Mouse (Mus musculus): ENCODE data around the gene Gm9903. TPM values are rescaled to one million over a fixed set of nuclear protein-coding genes. Genes with fewer than 3 reads are reported as not detected.

Gene Gm9903
- polyA plus RNA-seq, 1 experiment from 2014 or later = 0.12 TPM

- H3K9ac ChIP-seq (ENCODE audit: low read depth, low read length) = no peak overlapping the region
Observed at GRCm38 (mm10) chr5:33632526-33632925, 2.8 kb downstream of the Gm9903 start.

GRCm38 (mm10) chr5:33635361-33635760 is 5.6 kb downstream of the Gm9903 start:
- no peaks in the 10 kb centered on the region for H3K9me3 ChIP-seq (replicated peaks; ENCODE audit: control insufficient read depth, low read length)
- no peaks in the 10 kb centered on the region for H3K27me3 ChIP-seq (ENCODE audit: control insufficient read depth, insufficient read depth, low read depth, low read length)
- H3K9ac ChIP-seq (ENCODE audit: low read depth, low read length) = no peak overlapping the region
- peaks cover 14% of the 10 kb centered on the region for H3K4me1 ChIP-seq (ENCODE audit: control insufficient read depth, low read depth, low read length)
- ATAC-seq (ENCODE audit: low read depth) = peak; percentile 52
- H3K36me3 ChIP-seq (ENCODE audit: control insufficient read depth, insufficient read depth) = peaks cover 17% of the 10 kb centered on the region
- no peak overlapping the region for H3K4me2 ChIP-seq (ENCODE audit: low read depth, low read length)
- 40% methylated on average over 3 of the region's 3 CpGs for WGBS (ENCODE audit: insufficient replicate concordance)
- H3K27ac ChIP-seq (ENCODE audit: low read length) = no peak overlapping the region
- no peak overlapping the region for H3K4me3 ChIP-seq (ENCODE audit: low read depth, low read length)

More at GRCm38 (mm10) chr5:33632526-33632925, 2.8 kb downstream of the Gm9903 start:
- H3K27ac ChIP-seq (ENCODE audit: low read length) = no peak overlapping the region
- H3K9me3 ChIP-seq (replicated peaks; ENCODE audit: control insufficient read depth, low read length) = no peaks in the 10 kb centered on the region
- WGBS (ENCODE audit: insufficient replicate concordance) = 48% methylated on average over 1 of the region's 1 CpGs
- no peak overlapping the region for H3K4me3 ChIP-seq (ENCODE audit: low read depth, low read length)
- peaks cover 27% of the 10 kb centered on the region for H3K4me1 ChIP-seq (ENCODE audit: control insufficient read depth, low read depth, low read length)
- H3K36me3 ChIP-seq (ENCODE audit: control insufficient read depth, insufficient read depth) = peaks cover 3% of the 10 kb centered on the region; the same call in 1 of the 2 replicates
- no peaks in the 10 kb centered on the region for H3K27me3 ChIP-seq (ENCODE audit: control insufficient read depth, insufficient read depth, low read depth, low read length)
- no peak overlapping the region for H3K4me2 ChIP-seq (ENCODE audit: low read depth, low read length)
- ATAC-seq (ENCODE audit: low read depth) = no peak

DNA sequence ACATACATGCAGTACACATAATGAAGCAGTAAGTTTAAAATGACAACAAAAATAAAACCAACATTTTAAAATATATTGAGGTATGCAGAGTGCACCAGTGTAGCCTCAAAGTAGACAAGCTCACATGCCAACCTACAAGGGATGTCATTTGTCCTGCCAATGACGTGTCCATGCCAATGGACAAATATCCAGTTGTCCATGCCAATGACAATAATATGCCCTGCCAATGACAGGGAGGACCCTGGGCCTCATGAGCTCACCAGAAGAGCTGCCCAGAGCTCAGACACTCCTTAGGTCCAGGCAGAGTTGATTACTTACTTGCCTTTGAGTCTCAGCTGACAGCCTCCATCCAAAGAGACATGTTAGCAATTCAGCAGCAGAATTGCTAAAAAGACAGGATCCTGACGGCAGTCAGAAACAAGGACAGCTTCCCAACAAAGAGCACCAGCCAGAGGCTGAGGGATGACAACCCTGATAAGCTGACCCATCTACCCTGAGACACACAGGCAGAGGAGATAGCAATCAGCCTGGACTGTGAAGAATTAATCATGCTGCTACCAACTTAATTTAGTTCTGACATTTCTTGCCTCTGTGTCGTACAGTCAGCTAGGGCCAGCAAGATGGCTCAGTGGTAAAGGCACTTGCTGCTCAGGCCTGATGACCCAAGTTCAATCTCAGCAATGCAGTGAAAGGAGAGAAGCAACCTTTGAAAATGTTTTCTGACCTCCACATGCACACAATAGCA is 8.1 kb downstream of the Gm9903 start:
- H3K4me2 ChIP-seq (ENCODE audit: low read depth, low read length) = no peak overlapping the region
- H3K36me3 ChIP-seq (ENCODE audit: control insufficient read depth, insufficient read depth) = peaks cover 41% of the 10 kb centered on the region
- H3K9ac ChIP-seq (ENCODE audit: low read depth, low read length) = no peak overlapping the region
- no peak for ATAC-seq (ENCODE audit: low read depth)
- H3K27me3 ChIP-seq (ENCODE audit: control insufficient read depth, insufficient read depth, low read depth, low read length) = no peaks in the 10 kb centered on the region
- WGBS (ENCODE audit: insufficient replicate concordance) = 68% methylated on average over 3 of the region's 3 CpGs
- peaks cover 5% of the 10 kb centered on the region for H3K4me1 ChIP-seq (ENCODE audit: control insufficient read depth, low read depth, low read length)
- no peak overlapping the region for H3K27ac ChIP-seq (ENCODE audit: low read length)
- no peaks in the 10 kb centered on the region for H3K9me3 ChIP-seq (replicated peaks; ENCODE audit: control insufficient read depth, low read length)
- H3K4me3 ChIP-seq (ENCODE audit: low read depth, low read length) = no peak overlapping the region

DNA sequence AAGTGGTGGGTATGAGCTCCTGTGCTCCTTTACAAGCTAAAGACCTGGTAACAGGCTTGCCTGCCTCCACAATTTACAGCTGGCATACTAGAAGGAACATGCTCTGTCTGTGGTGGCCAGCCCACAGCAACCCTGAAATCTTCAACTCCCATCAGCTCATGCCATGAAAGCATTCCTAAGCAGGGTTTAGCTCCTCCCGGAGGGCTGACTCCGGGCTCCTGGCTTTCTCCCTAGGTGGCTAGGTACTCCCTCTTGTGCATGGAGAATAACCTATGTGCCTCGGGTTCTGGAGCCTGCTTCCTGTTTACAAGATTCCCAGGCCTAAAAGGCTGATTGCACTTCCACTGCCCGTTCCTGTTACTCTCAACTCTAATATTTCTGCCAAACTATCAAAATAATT is 9.1 kb downstream of the Gm9903 start:
- no peaks in the 10 kb centered on the region for H3K27me3 ChIP-seq (ENCODE audit: control insufficient read depth, insufficient read depth, low read depth, low read length)
- WGBS (ENCODE audit: insufficient replicate concordance) = 73% methylated on average over 4 of the region's 4 CpGs
- H3K9ac ChIP-seq (ENCODE audit: low read depth, low read length) = no peak overlapping the region
- H3K4me1 ChIP-seq (ENCODE audit: control insufficient read depth, low read depth, low read length) = peaks cover 5% of the 10 kb centered on the region
- no peak overlapping the region for H3K4me2 ChIP-seq (ENCODE audit: low read depth, low read length)
- no peak overlapping the region for H3K4me3 ChIP-seq (ENCODE audit: low read depth, low read length)
- H3K36me3 ChIP-seq (ENCODE audit: control insufficient read depth, insufficient read depth) = peaks cover 52% of the 10 kb centered on the region
- H3K27ac ChIP-seq (ENCODE audit: low read length) = peak overlapping the region; percentile 5; the same call in 1 of the 2 replicates
- ATAC-seq (ENCODE audit: low read depth) = no peak
- no peaks in the 10 kb centered on the region for H3K9me3 ChIP-seq (replicated peaks; ENCODE audit: control insufficient read depth, low read length)

GRCm38 (mm10) chr5:33640652-33641051 is 10.9 kb downstream of the Gm9903 start:
- no peaks in the 10 kb centered on the region for H3K9me3 ChIP-seq (replicated peaks; ENCODE audit: control insufficient read depth, low read length)
- ATAC-seq (ENCODE audit: low read depth) = no peak
- no peak overlapping the region for H3K4me2 ChIP-seq (ENCODE audit: low read depth, low read length)
- 34% methylated on average over 3 of the region's 3 CpGs for WGBS (ENCODE audit: insufficient replicate concordance)
- no peak overlapping the region for H3K4me3 ChIP-seq (ENCODE audit: low read depth, low read length)
- H3K27me3 ChIP-seq (ENCODE audit: control insufficient read depth, insufficient read depth, low read depth, low read length) = no peaks in the 10 kb centered on the region
- H3K9ac ChIP-seq (ENCODE audit: low read depth, low read length) = no peak overlapping the region
- no peak overlapping the region for H3K27ac ChIP-seq (ENCODE audit: low read length)
- no peaks in the 10 kb centered on the region; the same call in 1 of the 2 replicates for H3K4me1 ChIP-seq (ENCODE audit: control insufficient read depth, low read depth, low read length)
- H3K36me3 ChIP-seq (ENCODE audit: control insufficient read depth, insufficient read depth) = peaks cover 67% of the 10 kb centered on the region

GRCm38 (mm10) chr5:33651017-33651416 is 21.3 kb downstream of the Gm9903 start:
- 10% methylated on average over 2 of the region's 2 CpGs for WGBS (ENCODE audit: insufficient replicate concordance)
- Histone ChIP-seq H3K4me1 (ENCODE audit: control insufficient read depth, low read depth, low read length) (peaks cover 48% of the 10 kb centered on the region), H3K4me3 (ENCODE audit: low read depth, low read length) (peak overlapping the region; percentile 83), H3K9ac (ENCODE audit: low read depth, low read length) (peak overlapping the region; percentile 85), H3K36me3 (ENCODE audit: control insufficient read depth, insufficient read depth) (peaks cover 55% of the 10 kb centered on the region), H3K4me2 (ENCODE audit: low read depth, low read length) (peak overlapping the region; percentile 78), H3K27me3 (ENCODE audit: control insufficient read depth, insufficient read depth, low read depth, low read length) (no peaks in the 10 kb centered on the region), H3K9me3 (replicated peaks; ENCODE audit: control insufficient read depth, low read length) (no peaks in the 10 kb centered on the region), H3K27ac (ENCODE audit: low read length) (peak overlapping the region; percentile 86)
- ATAC-seq (ENCODE audit: low read depth) = no peak

DNA sequence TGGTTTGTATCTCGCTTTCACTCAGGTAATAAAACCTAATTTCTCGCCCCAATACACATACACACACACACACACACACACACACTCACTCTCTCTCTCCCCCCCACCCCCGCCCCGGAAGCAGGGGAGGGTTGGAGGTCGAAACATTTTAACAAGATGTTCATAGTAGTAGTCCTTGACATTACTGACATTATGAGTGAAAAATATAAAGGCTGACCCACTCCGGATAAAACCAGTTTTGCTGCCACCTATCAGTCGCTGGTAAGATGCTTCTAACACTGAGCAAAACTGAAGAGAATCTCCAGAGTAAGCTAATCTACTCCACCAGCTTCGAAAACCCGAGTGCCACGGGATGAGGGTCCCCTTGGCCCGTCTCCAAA is 21.8 kb downstream of the Gm9903 start:
- H3K4me3 ChIP-seq (ENCODE audit: low read depth, low read length) = peak overlapping the region; percentile 83
- WGBS (ENCODE audit: insufficient replicate concordance) = 0% methylated on average over 11 of the region's 11 CpGs

DNA sequence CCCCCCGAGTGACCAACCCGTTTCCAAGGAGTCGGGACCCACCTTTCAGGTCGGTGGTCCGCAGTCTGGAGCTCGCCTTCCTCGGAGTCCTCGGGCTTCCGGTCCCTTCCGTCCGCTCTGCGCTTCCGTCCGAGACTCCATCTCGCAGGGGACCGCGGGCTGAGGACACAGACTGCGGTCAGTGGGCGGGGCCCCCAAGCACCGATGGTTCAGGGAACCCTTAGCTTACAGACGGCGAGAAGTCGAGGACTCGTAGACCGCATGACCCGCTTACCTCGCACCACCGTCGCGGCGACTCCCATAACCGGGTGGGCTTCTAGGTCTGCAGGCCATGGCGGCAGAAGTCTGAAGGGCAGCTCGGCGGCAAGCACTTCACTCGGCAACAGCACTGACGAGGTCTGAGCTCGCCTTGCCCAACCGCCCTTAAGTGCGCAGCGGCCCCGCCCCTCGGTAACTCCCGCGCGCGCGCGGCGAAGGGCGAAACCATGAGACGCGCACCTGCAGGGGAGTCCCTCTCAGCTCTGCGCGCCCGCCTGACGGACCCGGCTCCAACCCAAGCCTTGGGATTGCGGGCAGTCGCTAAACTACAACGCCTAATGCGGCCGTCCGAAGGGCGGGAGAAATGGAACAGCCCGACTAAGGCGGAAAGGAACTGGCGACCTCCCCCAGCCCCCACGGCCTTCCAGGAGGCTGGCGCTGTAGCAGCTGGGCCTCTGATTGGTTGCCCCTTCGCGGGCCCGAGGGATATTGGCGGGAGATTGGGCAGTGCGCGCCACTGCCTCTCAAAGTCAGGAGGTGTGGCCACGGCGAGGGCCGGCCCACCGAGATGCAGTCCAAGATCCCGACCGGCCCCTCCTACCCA is 22.4 kb downstream of the Gm9903 start, which contains the start of gene Slbp:
Gene Slbp, minus strand, starts transcription at position 654 of the 862 bp plus-strand sequence.
- peak; percentile 91 for ATAC-seq (ENCODE audit: low read depth)
- H3K36me3 ChIP-seq (ENCODE audit: control insufficient read depth, insufficient read depth) = peaks cover 43% of the 10 kb centered on the region
- no peaks in the 10 kb centered on the region for H3K27me3 ChIP-seq (ENCODE audit: control insufficient read depth, insufficient read depth, low read depth, low read length)
- H3K4me2 ChIP-seq (ENCODE audit: low read depth, low read length) = peak within 1 kb of the TSS; percentile 78
- H3K4me3 ChIP-seq (ENCODE audit: low read depth, low read length) = peak within 1 kb of the TSS; percentile 83
- H3K9ac ChIP-seq (ENCODE audit: low read depth, low read length) = peak within 1 kb of the TSS; percentile 85
- peaks cover 59% of the 10 kb centered on the region for H3K4me1 ChIP-seq (ENCODE audit: control insufficient read depth, low read depth, low read length)
- WGBS (ENCODE audit: insufficient replicate concordance) = under 1% methylated on average over 82 of the region's 82 CpGs
- H3K27ac ChIP-seq (ENCODE audit: low read length) = peak within 1 kb of the TSS; percentile 86
- H3K9me3 ChIP-seq (replicated peaks; ENCODE audit: control insufficient read depth, low read length) = no peaks in the 10 kb centered on the region

More for the DNA sequence above, 21.8 kb downstream of the Gm9903 start:
- H3K27me3 ChIP-seq (ENCODE audit: control insufficient read depth, insufficient read depth, low read depth, low read length) = no peaks in the 10 kb centered on the region
- H3K27ac ChIP-seq (ENCODE audit: low read length) = peak overlapping the region; percentile 86
- no peaks in the 10 kb centered on the region for H3K9me3 ChIP-seq (replicated peaks; ENCODE audit: control insufficient read depth, low read length)
- peak overlapping the region; percentile 85 for H3K9ac ChIP-seq (ENCODE audit: low read depth, low read length)
- ATAC-seq (ENCODE audit: low read depth) = no peak
- H3K4me1 ChIP-seq (ENCODE audit: control insufficient read depth, low read depth, low read length) = peaks cover 53% of the 10 kb centered on the region
- H3K4me2 ChIP-seq (ENCODE audit: low read depth, low read length) = peak overlapping the region; percentile 78
- H3K36me3 ChIP-seq (ENCODE audit: control insufficient read depth, insufficient read depth) = peaks cover 50% of the 10 kb centered on the region
